Mouse (Mus musculus) left cerebral cortex, adult 6 months (tissue): Measurements from ENCODE around the gene Ftsj3. TPM values are rescaled to one million over a fixed set of nuclear protein-coding genes. Genes with fewer than 3 reads are reported as not detected.

ENCODE experiments used
- long read RNA-seq, 2 experiments: library from polyadenylated mRNA; unstranded; transcript quantifications; one replicate each; pipeline ENCODE4 v2.0.0; 2019 to 2020
- polyA plus RNA-seq: library from polyadenylated mRNA; unstranded; fragments of <200 nt; fragmentation: Nextera tagmentation; gene quantifications from 2 replicates; pipeline ENCODE4 v1.2.3, GENCODE M21; 2021

Gene Ftsj3
- polyA plus RNA-seq: 7.4 TPM in 2 replicates
- long read RNA-seq, experiment 1, transcript Ftsj3-201 (21 exons, 3,144 nt): major isoform, 36 of 57 reads
- long read RNA-seq, experiment 1, partial matches to known transcripts: 7 of 57 reads
- long read RNA-seq, experiment 1, other reads (novel, unspliced or antisense): 14 of 57 reads
- long read RNA-seq, experiment 2, partial matches to known transcripts: 8 of 12 reads
- long read RNA-seq, experiment 2, other reads (novel, unspliced or antisense): 1 of 12 reads

GRCm38 (mm10) chr11:106255685-106256451, at the start of gene Ftsj3, which contains the start of gene Psmc5:
Gene Ftsj3, minus strand, starts transcription at chr11:106256079.
Gene Psmc5, plus strand, starts transcription at chr11:106256154.

GRCm38 (mm10) chr11:106301765-106302164, 45.9 kb upstream of the Ftsj3 start, which contains the start of gene Gh:
Gene Gh, minus strand, starts transcription at chr11:106301865.

GRCm38 (mm10) chr11:106276454-106276853, 20.6 kb upstream of the Ftsj3 start, which contains the start of gene Tcam1:
Gene Tcam1, plus strand, starts transcription at chr11:106276672.

GRCm38 (mm10) chr11:106272644-106273310, 16.9 kb upstream of the Ftsj3 start, which contains the start of gene Smarcd2:
Gene Smarcd2, minus strand, starts transcription at chr11:106272972.

GRCm38 (mm10) chr11:106216730-106217490, 39.0 kb downstream of the Ftsj3 start, which contains the start of gene Ddx42:
Gene Ddx42, plus strand, starts transcription at chr11:106216926.

GRCm38 (mm10) chr11:106215927-106216729, 39.8 kb downstream of the Ftsj3 start, which contains the start of gene Ccdc47:
Gene Ccdc47, minus strand, starts transcription at chr11:106216344.

GRCm38 (mm10) chr11:106202123-106202465, 53.8 kb downstream of the Ftsj3 start, which contains the start of gene Strada:
Gene Strada, minus strand, starts transcription at chr11:106202168.

Other genes with a start within 250 kb of the Ftsj3 start
- gene Kcnh6, start 248.0 kb downstream of the Ftsj3 start, polyA plus RNA-seq: 0.92 and 1.1 TPM in 2 replicates
- gene Dcaf7, start 219.2 kb downstream of the Ftsj3 start, polyA plus RNA-seq: 54.8 and 86.4 TPM in 2 replicates
- gene Taco1, start 190.0 kb downstream of the Ftsj3 start, polyA plus RNA-seq: 5.3 and 5.8 TPM in 2 replicates
- 1.2 and 1.7 TPM in 2 replicates for gene Map3k3, start 171.5 kb downstream of the Ftsj3 start, polyA plus RNA-seq
- 1.2 and 1.3 TPM in 2 replicates for gene Gm10840, start 95.2 kb downstream of the Ftsj3 start, polyA plus RNA-seq
- 118 and 131 TPM in 2 replicates for gene Limd2, start 95.2 kb downstream of the Ftsj3 start, polyA plus RNA-seq
- gene Strada, start 53.9 kb downstream of the Ftsj3 start, polyA plus RNA-seq: 10.1 and 14.2 TPM in 2 replicates
- 38.3 and 50.3 TPM in 2 replicates for gene Ccdc47, start 39.7 kb downstream of the Ftsj3 start, polyA plus RNA-seq
- 20.1 and 21.6 TPM in 2 replicates for gene Ddx42, start 39.2 kb downstream of the Ftsj3 start, polyA plus RNA-seq
- 497 and 551 TPM in 2 replicates for gene Psmc5, start 75 bp upstream of the Ftsj3 start, polyA plus RNA-seq
- 1.1 and 6.7 TPM in 2 replicates for gene Smarcd2, start 16.9 kb upstream of the Ftsj3 start, polyA plus RNA-seq
- gene Tcam1, start 20.6 kb upstream of the Ftsj3 start, polyA plus RNA-seq: 0.04 TPM in 1 of 2 replicates, not detected in the other
- not detected in 2 replicates for gene Gh, start 45.8 kb upstream of the Ftsj3 start, polyA plus RNA-seq
- gene Cd79b, start 58.7 kb upstream of the Ftsj3 start, polyA plus RNA-seq: 0.79 and 1.1 TPM in 2 replicates
- not detected in 2 replicates for gene Scn4a, start 97.2 kb upstream of the Ftsj3 start, polyA plus RNA-seq
- gene Prr29, start 109.4 kb upstream of the Ftsj3 start, polyA plus RNA-seq: 0.14 TPM in 1 of 2 replicates, not detected in the other
- 4.0 and 5.3 TPM in 2 replicates for gene Icam2, start 132.0 kb upstream of the Ftsj3 start, polyA plus RNA-seq
- 0.91 and 1.2 TPM in 2 replicates for gene Ern1, start 231.8 kb upstream of the Ftsj3 start, polyA plus RNA-seq